Mouse (Mus musculus) megakaryocyte progenitor cell, adult 5-6 weeks (primary cell): ENCODE measurements around the gene Bcl2l11. TPM values are rescaled to one million over a fixed set of nuclear protein-coding genes. Genes with fewer than 3 reads are reported as not detected.

ENCODE experiments used
- ATAC-seq: replicated peaks from 2 replicates; pipeline ENCODE4 v1.8.0; 2016; ENCODE audit warnings: mild to moderate bottlenecking, moderate TSS enrichment, inconsistent platforms; ENCODE audit not compliant: poor library complexity
- total RNA-seq, 2 experiments: library from RNA; stranded (forward) in 1 of 2; stranded (reverse) in 1 of 2; fragments of 157-497, 149-512 nt in 1 of 2; fragments of 200-1000 nt in 1 of 2; gene quantifications; 2 replicates each; pipeline versions ENCODE4 v1.2.3 to v1.2.4; 2015 to 2017

Bcl2l11 gene
- total RNA-seq, 2 experiments from 2014 or later, result 10.1 to 16.0 TPM

DNA sequence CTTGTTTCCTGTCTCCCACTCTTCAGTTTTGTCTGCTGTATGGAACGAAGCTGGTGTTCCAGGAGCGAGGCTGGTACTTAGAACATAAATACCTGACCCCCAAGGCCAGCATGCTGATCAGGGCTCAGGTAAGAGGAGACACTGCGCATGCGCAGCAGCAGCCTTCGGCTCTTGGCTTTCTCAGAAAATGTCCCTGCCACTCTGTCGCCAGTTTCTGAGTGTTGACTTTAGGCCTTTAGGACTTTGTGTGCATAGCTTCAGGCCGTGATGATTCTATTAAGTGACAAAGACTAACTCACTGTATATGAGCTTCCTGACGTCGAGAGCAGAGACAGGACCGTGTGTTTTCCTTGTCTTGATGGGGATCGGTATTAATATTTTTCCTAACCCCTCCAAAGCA, 20.2 kb upstream of the Bcl2l11 start:
- ATAC-seq, result no peak

DNA sequence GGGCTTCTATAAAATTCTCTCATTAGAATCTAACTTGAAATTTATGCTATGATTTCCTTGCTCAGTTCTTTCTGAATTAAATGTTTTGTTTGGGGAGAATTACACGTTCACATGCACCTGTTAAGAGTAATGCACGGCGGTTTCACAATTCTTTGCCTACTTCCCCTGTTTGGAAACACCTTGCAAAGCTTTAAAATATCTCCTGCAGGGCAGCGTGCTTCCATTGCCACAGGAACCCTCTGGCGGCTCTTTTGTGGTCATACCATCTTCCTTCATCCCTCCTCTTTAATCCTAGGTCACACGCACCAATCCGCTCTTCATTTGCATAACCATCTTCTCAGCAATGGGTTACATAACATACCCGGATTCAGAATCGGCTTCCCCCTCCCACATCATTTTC, 14.3 kb upstream of the Bcl2l11 start:
- peak; percentile 76 for ATAC-seq

DNA sequence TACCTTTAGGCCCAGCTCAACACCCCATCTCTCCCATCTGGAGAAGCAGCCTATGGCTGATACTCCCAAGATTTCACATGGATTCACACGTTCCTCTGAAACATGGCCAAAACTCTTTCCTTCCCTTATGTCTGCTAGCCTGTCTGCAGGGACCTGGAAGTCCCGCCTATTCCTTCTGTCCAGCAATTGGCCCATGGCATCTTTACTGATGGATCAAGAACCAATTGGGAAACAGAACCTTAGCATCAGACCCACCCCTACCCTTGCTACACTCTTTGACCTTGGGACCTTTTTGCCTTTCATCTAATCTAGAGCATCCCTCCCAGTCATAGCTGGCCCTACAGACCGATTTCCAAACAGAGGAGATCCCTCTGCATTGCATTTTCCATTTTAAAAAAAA, 11.2 kb upstream of the Bcl2l11 start:
- no peak for ATAC-seq

DNA sequence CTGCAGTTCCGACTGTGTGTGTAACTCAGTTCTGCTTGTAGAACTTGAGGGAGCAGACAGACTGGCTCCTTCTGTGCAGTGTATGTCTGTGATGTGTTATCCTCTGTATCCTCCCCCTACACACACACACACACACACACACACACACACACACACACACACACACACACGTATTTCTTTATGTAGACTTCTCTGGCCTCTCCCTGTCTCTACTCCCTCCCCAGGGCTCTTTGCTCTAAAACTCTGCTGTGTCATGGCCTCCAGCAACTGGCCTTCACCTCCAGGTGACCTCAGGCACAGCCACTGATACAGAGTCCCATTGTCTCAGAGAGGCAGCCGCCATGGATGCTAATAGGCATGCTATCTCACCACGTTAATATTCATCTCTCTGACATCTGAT, 10.3 kb upstream of the Bcl2l11 start:
- ATAC-seq, result no peak

DNA sequence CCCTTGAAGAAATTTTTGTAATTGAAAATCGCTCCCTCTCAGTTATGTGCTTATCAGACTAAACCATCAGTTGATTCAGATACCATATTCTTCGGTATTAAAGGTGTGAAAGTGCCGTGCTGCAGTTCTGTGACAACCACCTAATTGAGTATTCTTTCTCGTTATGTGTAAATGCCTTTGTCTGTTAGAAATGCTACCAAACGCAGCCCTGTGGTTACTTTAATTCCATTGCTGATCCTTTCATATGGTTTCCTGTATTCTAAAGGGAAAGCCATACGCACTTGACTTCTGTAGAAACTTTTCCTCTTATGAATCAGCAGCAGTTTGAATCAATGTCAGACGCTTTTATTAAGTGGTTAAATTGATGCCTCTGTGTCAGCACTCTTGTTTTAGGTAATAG, 8.2 kb upstream of the Bcl2l11 start:
- no peak for ATAC-seq

DNA sequence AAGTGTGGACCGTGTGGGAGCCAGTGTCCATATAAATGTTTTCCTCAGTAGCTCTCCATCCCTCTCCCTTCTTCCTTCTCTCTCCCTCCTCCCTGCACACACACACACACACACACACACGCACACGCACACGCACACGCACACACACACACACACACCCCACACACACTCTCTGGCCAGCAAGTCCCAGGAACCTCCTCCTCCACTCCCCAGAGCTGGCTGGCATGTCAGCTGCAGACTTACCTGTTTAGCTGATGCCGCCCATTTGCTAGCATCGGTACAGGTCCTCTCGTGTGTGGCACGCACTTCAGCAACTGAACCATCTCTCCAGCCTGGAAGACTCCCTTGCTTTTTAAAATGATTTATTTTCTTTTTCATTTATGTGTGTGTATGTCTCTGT, 6.9 kb upstream of the Bcl2l11 start:
- ATAC-seq, result no peak

DNA sequence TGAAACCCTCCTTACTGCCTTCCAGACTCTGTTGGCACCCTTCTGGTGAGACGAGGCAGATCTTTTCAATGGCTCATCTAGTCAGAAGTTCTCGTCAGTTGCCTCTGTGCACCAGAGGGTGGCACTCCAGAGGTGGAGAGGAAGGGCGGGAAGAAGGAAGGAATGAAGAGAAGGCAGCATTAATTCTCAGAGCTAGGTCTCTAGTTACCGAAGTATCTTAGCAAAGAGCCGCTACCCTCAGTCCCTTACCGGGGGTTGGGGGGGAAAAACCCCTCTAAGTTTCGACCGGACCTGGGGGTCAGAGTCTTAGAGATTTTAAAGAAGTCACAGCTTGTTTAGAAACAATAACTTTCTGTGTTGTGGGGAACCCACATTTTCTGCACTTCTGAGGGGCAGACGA, 3.3 kb upstream of the Bcl2l11 start:
- peak; percentile 41 for ATAC-seq

DNA sequence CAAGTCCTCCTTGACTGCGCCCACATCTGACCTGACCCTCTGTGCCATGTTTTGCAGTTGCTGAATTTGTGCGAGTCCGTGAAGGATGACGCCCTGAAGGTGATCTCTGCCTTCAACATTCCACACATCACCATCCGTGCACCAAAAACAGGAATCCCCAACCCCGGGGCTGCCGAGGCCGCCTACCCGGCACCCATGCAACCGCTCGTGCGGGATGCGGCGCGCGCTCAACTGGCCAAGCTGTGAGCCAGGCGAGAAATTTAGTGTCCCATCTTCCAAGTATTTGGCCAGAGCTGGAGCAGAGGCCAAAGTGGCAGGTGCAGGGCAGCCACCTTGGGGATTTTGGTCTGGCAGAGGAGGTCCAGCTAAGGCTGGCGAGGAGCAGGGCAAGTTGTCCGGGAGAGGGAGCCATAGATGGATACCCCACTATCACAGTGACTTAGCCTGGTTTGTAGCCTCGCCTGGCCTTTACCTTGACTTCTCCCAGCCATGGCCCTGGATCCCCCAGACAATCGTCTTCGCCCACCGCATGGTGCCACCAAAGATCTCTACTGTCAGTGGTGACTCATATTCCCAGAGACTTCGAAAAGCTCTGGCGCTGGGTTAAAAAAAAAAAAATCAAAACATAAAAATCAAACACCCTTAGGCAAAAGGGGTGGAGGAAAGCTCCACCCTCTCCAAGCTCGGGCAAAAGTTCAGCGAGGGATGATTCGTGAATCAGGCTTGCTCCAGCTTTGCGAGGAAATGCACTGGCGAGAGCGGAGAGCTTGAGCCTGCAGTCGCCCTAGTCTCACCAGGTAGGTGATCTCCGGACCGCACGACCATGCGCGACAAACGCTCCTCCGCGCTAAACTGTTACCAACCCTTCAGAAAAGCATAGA, 2.7 kb upstream of the Bcl2l11 start:
- no peak for ATAC-seq

DNA sequence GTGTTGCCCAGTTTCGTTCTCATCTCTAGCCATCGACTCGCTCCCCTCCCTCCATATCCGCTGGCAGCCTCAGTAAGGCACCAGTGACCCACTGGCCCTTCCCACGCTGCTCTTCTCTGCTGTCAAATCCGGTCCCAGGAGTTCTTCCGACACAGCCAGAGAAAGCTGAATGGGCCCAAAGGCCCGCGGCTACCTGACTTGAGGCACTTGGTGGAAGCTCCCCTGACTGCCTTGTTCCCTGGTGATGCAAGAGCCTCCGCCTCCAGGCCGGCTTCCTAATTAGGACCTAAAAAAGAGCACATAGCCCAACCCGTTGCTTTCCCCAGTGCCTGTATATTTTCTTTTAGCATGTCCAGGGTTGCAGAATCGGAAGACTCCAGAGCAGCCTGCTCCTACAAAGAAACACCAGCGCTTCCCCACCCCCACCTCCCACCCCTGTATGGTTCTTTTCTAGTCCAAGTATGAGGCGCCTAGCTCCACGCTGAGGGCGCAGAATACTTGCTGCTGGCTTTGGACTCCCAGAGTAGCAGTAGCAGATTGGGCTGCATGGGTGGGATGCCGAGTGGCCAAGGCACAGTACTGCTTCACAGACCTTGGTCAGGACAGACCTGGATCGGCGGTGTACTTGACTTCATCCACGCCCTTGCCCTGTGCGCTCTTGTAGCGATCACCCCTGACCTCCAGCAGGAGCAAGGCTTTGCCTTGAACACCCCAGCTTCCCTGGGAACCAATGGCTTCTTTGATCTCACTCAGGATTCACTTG, 1.7 kb upstream of the Bcl2l11 start:
- no peak for ATAC-seq

DNA sequence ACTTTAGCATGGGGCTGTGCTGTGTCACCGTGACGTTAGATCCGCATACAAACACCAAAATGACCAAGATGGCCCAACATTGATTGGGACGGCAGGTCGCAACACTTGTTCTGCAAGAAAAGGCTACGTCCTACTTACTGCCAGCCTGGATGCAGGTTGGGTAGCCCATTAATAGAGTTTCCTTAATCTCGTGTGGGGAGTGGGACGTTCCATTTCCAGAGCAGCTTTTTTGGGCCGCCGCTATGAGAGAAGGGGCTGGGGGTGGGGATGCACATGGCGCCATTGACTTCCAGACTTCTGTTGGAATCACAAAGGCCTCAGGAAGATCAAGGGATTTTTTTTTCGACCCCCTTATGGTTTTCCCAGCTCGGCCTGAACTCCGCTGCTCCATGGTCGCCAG, 1.1 kb upstream of the Bcl2l11 start:
- ATAC-seq, result no peak

DNA sequence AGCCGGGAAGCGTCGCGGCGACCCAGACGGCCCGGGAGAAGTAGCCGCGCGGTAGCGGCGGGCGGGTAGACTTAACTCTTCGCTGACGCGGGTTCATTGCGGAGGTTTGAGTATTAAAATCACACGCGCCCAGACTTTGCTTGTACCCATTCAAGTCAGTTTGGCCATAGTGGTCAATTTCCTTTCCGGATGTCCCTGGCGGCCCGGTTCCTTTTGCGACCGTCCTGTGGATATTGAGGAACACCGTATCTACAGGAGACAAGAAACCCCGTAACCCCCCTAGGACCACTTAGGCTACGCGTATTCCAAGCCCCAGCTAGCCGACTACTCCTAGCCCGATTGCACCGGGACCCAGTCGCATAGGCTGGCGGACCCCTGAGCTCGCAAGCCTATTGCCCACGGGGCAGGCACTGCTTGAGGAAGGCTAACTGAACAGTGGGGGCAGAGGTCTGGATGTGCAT, 783 bp downstream of the Bcl2l11 start:
- no peak for ATAC-seq

DNA sequence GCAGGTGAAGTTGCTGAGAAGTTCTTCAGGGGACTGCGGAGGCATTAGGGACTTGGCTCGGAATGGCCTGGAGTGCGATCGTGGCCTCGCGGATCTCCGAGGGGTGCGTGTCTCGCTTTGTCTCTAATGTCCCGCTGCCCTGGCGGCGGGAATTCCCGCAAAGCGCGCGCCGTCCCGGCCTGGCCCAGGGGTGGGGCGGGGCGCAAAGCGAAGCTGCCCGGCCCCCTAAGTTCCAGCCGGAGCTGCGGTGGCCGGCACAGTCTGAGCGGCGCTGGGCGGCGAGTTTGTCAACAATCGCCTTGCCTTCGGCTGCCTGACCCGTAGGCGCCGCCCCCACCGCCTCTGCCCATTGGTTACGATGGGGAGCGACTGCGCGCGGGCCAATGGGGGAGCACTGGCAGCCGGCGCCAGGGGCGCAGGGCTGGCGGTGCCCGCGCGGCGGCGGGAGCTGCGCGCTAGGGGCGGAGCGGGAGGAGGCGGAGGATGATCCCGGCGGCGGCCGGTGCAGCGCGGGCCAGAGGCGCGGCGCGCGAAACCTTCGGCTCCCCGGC, 1.4 kb downstream of the Bcl2l11 start:
- peak; percentile 68 for ATAC-seq

DNA sequence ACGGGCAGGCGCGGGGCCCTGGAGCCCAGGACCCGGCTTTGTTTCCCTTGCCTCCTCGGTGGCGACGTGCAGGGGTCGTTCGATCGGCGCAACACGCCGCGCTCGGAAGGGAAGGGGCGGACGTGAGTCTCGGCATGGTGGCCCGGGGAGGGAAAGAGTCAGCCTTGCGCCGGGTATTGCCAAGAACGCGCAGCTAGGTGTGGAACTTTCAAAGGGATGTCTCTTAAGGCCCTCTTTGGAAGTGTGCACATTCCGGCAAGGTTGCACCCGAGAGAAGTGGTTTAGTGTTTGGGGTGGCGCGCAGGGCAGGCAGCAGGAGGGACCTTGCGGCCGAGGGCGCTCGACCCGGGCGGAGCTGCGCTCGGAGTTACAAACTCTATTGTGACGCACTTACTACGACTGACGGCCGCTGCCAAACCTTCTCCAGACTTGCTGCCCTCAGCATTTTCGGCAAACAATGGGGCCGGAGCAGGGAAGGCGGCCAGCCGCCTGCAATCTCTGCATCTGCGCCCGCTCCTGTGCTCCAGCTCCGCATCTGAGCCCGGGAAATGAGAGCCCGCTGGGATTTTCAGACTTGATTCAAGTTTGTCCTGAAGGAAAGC, 2.0 kb downstream of the Bcl2l11 start:
- ATAC-seq, result peak; percentile 35

DNA sequence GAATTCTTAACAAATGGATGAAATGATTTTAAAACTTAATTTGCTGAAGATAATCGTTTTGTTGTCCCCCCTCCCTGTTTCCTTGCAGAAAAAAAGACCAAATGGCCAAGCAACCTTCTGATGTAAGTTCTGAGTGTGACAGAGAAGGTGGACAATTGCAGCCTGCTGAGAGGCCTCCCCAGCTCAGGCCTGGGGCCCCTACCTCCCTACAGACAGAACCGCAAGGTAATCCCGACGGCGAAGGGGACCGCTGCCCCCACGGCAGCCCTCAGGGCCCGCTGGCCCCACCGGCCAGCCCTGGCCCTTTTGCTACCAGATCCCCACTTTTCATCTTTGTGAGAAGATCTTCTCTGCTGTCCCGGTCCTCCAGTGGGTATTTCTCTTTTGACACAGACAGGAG, 2.7 kb downstream of the Bcl2l11 start:
- no peak for ATAC-seq

DNA sequence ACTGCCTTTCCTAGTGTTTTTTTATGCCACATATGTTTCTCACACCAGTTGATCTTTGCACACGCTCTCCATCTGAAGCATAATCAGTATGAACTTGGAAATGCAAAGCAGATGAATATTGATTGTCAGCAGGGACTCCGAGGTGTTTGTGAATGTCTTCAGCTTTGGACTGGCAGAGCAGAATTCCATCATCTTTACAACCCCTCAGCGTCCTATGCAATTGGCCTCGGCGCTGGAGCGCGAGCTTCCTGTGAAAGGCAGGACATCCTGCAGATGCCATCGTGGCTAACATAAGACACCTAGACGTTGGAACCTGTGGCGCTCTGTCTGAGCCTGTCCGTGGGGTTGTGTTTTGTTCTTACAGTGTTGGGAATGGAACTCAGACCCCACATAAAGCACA, 5.7 kb downstream of the Bcl2l11 start:
- no peak for ATAC-seq

DNA sequence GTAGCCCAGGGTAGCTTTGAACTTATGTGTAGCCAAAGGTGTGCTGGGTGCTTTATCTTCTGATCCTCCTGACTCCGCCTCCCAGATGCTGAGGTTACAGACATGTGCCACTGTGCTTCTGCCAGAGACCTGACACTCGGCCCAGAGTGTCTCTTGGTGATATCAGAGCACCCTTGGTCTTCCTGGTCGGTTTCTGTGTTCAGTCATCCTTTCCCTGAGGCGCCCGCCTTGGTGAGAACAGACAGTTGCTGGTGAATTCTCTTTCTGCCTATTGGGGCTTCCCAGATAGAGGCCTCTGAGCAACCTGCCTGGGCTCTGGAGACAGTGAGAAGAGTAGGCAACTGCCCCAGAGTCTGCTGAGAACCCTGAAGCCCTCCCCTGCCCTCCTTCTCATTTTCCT, 6.8 kb downstream of the Bcl2l11 start:
- ATAC-seq, result peak; percentile 30

DNA sequence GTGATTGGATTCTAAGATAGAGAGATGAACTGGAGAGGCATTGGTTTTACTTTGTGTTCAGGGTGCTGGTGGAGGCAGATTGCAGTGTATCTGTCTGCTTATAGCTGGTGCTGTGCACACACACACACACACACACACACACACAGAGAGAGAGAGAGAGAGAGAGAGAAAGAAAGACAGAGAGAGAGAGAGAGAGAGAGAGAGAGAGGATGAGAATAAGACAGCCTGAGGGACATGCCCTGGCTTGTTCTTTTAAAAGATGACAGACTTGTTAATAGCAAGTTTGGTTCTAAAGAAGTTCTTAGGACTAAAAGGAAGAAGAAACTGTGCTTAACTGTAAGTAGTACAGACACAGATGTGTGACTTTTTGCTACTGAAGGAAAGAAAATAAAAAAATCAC, 8.0 kb downstream of the Bcl2l11 start:
- ATAC-seq, result no peak

DNA sequence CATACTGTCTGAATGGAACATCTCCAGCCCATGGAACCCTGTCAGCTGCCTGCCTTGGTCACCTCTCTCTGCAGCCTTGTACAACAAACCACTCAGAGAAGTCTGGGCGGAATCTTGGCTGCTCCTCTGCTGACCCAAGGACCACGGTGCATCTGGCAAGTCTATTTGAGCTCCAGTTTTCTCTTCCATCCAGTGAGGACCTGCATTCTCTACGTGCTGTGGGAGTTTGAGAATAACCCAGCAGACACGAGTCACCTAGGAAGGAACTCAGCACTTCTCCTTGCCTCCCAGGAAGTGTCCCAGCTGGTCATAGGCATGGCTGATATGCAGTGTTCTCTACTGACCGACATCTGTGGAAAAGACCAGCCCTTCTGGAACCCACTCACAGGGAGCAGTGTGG, 8.6 kb downstream of the Bcl2l11 start:
- ATAC-seq, result no peak

DNA sequence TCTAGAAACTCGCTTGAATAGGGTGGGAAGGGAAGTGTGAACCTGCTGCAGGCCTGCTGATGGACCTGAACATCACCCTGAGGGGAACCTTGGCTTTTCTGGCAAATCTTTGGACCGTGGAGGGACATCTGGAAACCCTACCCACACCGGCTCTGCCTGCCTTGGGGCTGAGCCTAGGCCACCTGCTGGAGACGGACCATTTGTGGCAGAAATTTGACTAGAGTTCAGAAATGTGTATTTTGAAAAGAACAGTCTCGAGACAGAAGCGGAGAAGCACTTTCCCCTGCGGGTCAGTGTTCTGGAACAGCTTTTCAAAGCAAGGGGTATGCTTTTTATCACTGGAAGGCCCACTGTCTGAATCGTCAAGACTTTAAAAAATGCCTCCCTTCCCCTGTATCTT, 9.1 kb downstream of the Bcl2l11 start:
- no peak for ATAC-seq

DNA sequence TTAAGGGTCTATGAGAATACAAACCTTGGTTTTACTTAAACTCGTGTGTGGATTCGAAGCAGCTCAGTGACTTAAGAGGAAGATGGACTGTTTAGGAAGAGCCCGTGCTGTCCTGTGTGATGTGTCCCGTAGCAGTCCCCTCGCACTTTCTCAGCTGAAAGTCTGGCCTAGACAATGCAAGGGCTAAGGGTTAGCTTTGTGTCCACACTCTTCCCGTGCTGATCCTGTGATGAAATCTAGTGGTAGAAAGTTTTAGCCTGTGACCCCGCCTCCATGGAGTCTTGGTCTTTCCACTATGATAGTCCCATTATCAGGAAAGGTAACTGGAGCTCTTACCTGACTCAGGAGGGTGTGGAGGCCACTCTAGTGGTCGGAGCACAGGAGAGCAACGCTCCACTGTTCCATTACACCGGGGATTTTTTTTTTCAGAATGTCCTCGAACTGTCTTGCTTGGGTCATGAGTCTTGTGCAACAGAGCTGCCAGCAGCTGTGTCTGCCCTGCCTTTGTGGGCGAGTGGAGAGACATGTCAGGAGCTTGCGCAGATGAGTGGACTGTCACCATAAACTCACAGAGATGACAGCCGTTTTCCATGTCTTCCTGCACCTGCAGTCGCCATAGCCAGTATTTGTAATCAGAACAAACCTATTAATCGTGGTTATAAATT, 11.1 kb downstream of the Bcl2l11 start:
- ATAC-seq, result peak; percentile 78
